Comparison of ENCODE assay signal across 9 mouse cellular contexts in the genomic region with DNA sequence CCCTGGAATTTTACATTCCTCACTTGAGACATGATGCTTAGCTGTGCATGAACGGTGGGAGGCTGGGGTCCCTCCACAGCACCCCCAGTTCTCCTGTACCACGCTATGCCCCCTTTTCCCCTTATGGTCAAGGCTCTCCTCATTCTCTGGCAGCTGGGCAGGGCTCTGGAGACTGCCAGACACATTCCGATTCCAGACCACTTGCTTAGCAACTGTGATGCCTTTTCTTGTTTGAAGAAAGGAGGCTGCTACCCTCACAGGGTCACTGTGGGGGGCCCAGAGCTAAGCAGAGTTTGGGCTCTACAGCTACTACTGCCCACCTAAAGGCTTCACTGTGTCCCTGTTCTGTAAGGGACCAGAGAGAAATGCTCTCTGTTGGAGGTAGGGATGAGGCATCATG. TPM values are rescaled to one million over a fixed set of nuclear protein-coding genes. Genes with fewer than 3 reads are reported as not detected.
DNase-seq lines count a peak whose midpoint lies in the region; ATAC-seq and TF ChIP-seq lines count a peak whose summit lies in the region.
"Had no signal": no experiment of that assay in that cellular context is flagged by ENCODE, and none has a peak within 500 bp of the region (broad histone marks: within the 10 kb centered on the region; RNA-seq: fewer than 3 reads in every experiment).

No protein-coding gene starts in this region.

- TF ChIP-seq POLR2A in brain, embryonic 14.5 days (IDR thresholded peaks at IDR 0.05; ENCODE audit: borderline replicate concordance, extremely low read depth, insufficient read depth, insufficient read length, poor library complexity, severe bottlenecking): no peak

- H3K4me1 ChIP-seq in hindbrain, embryonic 15.5 days (replicated peaks): peaks cover 32% of the 10 kb centered on the region
- peaks cover 20% of the 10 kb centered on the region; the same call in 1 of the 2 replicates for H3K4me1 ChIP-seq in midbrain, embryonic 14.5 days (ENCODE audit: control insufficient read depth, insufficient read depth, low read length)

- H3K27ac ChIP-seq in hindbrain, embryonic 15.5 days (replicated peaks): peak overlapping the region; percentile 47; the same call in 1 of the 2 replicates
- peak overlapping the region; percentile 21 for H3K27ac ChIP-seq in midbrain, embryonic 14.5 days (replicated peaks; ENCODE audit: low read depth, low read length)
- H3K27ac ChIP-seq: embryonic facial prominence, embryonic 12.5 days had no signal

- no peak for TF ChIP-seq CTCF in brain, embryonic 14.5 days (IDR thresholded peaks at IDR 0.05; ENCODE audit: borderline replicate concordance, extremely low read depth, insufficient read depth, insufficient read length)

- 15% methylated on average over 3 of the region's 3 CpGs for WGBS in hindbrain, embryonic 15.5 days
- 10% methylated on average over 3 of the region's 3 CpGs for WGBS in midbrain, embryonic 14.5 days

- H3K9ac ChIP-seq in hindbrain, embryonic 15.5 days: no peak overlapping the region
- no peak overlapping the region for H3K9ac ChIP-seq in midbrain, embryonic 14.5 days (replicated peaks; ENCODE audit: low read length)
- H3K9ac ChIP-seq: embryonic facial prominence, embryonic 12.5 days had no signal

- no peak overlapping the region for H3K4me2 ChIP-seq in hindbrain, embryonic 15.5 days
- no peak overlapping the region for H3K4me2 ChIP-seq in midbrain, embryonic 14.5 days (ENCODE audit: low read length)
- H3K4me2 ChIP-seq: embryonic facial prominence, embryonic 12.5 days had no signal

- DNase-seq in embryo, embryonic 10 days (ENCODE audit: low spot score): peak; percentile 36
- DNase-seq in embryo, embryonic 11 days: no peak
- DNase-seq in brain, embryonic 14.5 days (ENCODE audit: low read depth): peak; percentile 64
- peak; percentile 55 for DNase-seq in midbrain, embryonic 14.5 days
- no peak for DNase-seq in right cerebral cortex, postnatal 14 days
- DNase-seq in adrenal gland, postnatal 10 days: no peak
- DNase-seq in adrenal gland, postnatal 25 days: no peak

- H3K9me3 ChIP-seq in hindbrain, embryonic 15.5 days: no peaks in the 10 kb centered on the region
- H3K9me3 ChIP-seq in midbrain, embryonic 14.5 days (ENCODE audit: control insufficient read depth, low read length): no peaks in the 10 kb centered on the region
- H3K9me3 ChIP-seq: embryonic facial prominence, embryonic 12.5 days had no signal

- peak; percentile 27; the same call in 1 of the 2 replicates for ATAC-seq in hindbrain, embryonic 15.5 days (ENCODE audit: low FRiP score, low read depth)
- ATAC-seq in midbrain, embryonic 14.5 days (ENCODE audit: low FRiP score, low TSS enrichment): no peak

- no peaks in the 10 kb centered on the region for H3K36me3 ChIP-seq in hindbrain, embryonic 15.5 days
- H3K36me3 ChIP-seq in midbrain, embryonic 14.5 days (ENCODE audit: control insufficient read depth, insufficient read depth, low read length): 0 out of 2 replicates have a peak, but pooled peaks cover 3% of the 10 kb centered on the region
- H3K36me3 ChIP-seq: embryonic facial prominence, embryonic 12.5 days had no signal

- H3K27me3 ChIP-seq in hindbrain, embryonic 15.5 days: no peaks in the 10 kb centered on the region
- no peaks in the 10 kb centered on the region for H3K27me3 ChIP-seq in midbrain, embryonic 14.5 days (ENCODE audit: control insufficient read depth, insufficient read depth, low read length)
- H3K27me3 ChIP-seq: embryonic facial prominence, embryonic 12.5 days had no signal

- no peak overlapping the region for H3K4me3 ChIP-seq in hindbrain, embryonic 15.5 days
- H3K4me3 ChIP-seq in midbrain, embryonic 14.5 days (replicated peaks; ENCODE audit: low read depth, low read length): no peak overlapping the region
- H3K4me3 ChIP-seq: embryonic facial prominence, embryonic 12.5 days had no signal

RNA-seq across cellular contexts. Expression of a gene that starts 49.3 kb away (rescaled TPM):
- polyA plus RNA-seq in brain, embryonic 14.5 days (2012; rRNA removed): 1.8 and 3.4 TPM in 2 replicates
- polyA plus RNA-seq in hindbrain, embryonic 15.5 days (2015; fragmentation: Nextera tagmentation; extraction: Ambion mirVana): 6.1 and 6.3 TPM in 2 replicates
- 2.1 and 2.8 TPM in 2 replicates for polyA plus RNA-seq in midbrain, embryonic 14.5 days (2014; fragmentation: Nextera tagmentation; extraction: Ambion mirVana)
- total RNA-seq in adrenal gland, postnatal 10 days (2021): 1 to 10 TPM; 1.6 to 1.8 TPM
- total RNA-seq in adrenal gland, postnatal 25 days (2021): 1.00 and 1.6 TPM in 2 replicates

Comparison
In these comparisons a context has a peak if more than half of its experiments do, and no peak if none do; other contexts are left out.
1. DNase-seq: peak in embryo, embryonic 10 days (single experiment), brain, embryonic 14.5 days (single experiment) and midbrain, embryonic 14.5 days (single experiment); none in embryo, embryonic 11 days (single experiment), right cerebral cortex, postnatal 14 days (single experiment), adrenal gland, postnatal 10 days (single experiment) and adrenal gland, postnatal 25 days (single experiment).